Mouse (Mus musculus) layer of hippocampus, adult 9-10 months (tissue): ENCODE data around the gene Olfr1387.
"Not testable (repeated sequence)": the region's sequence is repeated elsewhere in the genome, so short reads cannot be mapped to it uniquely, and the experiment has no call there.

Source experiments
- DNase-seq: peaks from one replicate; pipeline ENCODE4 v3.0.0; 2022; ENCODE audit warnings: low spot score

Olfr1387 gene

DNA sequence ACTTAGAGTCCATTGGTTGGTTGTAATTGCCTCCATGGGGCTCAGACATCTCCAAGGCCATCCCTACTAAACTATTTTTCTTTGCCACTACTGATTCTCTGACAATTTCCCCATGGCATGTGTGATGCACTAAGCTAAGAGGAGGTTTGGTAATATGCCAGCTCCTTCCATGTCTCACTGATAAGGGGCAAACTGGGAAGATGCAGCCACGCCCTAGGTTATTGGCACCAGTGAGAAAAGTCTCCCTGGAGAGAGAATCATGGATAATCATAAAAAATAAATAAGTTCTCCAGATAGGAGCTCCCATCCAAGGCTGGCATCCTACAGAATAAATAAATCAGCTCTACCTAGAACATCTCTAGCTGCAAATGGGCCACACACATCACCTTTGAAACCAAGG, at the start of gene Olfr1387:
TSS of gene Olfr1387 (plus strand) at position 301 of the 400 bp plus-strand sequence.
- no peak for DNase-seq

GRCm38 (mm10) chr11:49406784-49407183, 48.4 kb upstream of the Olfr1387 start:
- no peak for DNase-seq

DNA sequence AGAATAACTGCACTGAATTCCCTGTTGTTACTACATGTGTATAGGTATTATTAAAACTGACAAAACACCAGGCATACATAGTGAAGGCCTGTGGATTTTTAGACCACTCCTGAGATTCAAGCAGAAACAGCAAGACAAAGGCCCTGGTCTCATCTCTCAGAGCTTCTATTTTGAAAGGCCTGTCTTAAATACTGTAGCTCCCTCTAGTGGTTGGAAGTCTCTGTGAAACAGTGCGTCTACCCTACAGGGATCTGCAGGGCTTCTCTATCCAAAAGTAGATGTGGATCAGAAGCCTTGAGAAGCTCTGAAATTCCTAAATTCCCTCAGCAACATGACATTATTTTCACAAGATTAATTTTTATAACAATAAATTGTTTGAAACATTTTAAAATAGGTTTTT, 44.6 kb upstream of the Olfr1387 start:
- no peak for DNase-seq

- no peak for DNase-seq
Observed at GRCm38 (mm10) chr11:49422767-49423166, 32.4 kb upstream of the Olfr1387 start, which contains the start of gene Olfr1389. Olfr1389 (plus strand) TSS chr11:49423067.

DNA sequence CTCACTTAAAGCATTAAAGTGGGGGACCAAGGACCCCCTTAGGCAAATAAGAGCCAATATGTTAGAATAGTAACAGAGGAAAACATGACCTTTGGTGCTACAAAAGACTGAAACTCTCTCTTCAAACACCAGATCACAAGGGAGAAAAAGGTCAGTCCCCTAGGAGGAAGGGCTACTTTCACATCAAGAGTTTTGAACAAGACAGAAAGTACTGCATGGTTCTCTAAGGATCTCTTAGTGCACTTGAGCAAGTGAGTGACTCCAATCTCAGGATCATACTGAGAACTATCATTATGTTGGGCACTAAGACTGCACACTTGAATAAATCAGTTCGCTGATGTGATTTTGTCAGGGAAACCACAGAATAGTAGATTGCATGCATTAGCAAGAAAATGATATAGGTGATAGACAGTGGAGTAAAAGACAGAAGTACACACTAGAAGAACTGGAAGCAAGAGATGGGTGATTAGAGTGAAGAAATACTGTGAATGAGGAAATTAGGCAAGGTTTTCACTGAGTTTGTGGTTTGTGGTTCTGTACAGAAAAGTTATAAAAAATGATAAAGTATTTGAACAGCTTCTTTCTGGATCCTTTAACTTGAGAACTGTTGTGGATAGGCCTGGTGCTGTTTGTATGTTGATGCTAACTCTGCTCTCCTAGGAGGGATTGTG, 29.8 kb upstream of the Olfr1387 start:
- DNase-seq = no peak

DNA sequence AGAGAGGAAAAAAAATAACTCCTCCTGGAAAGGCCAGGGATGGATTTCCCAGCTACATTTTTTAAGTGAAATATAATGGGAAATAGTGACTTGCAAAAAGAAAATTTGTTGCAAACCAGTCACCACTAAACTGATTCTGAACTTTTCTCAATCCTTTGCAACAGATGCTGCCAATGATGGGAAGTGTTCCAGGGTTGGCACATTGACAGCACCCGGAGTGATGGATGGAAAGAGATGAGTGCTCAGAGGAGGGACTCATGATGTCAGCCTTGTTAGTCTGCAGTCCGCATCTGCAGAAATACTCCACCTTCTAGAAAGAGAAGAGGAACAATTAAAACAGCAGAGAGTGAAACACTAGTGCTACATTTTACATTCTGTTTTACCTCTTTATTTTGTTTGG, 25.5 kb upstream of the Olfr1387 start:
- DNase-seq = peak; percentile 5

GRCm38 (mm10) chr11:49436411-49436810, 18.7 kb upstream of the Olfr1387 start, which contains the start of gene Olfr1388:
Olfr1388 (plus strand) TSS chr11:49436624.
- DNase-seq = no peak

GRCm38 (mm10) chr11:49464746-49465145, 9.6 kb downstream of the Olfr1387 start, which contains the start of gene Olfr1386:
Olfr1386 (plus strand) TSS chr11:49465046.
- DNase-seq = not testable (repeated sequence)

DNA sequence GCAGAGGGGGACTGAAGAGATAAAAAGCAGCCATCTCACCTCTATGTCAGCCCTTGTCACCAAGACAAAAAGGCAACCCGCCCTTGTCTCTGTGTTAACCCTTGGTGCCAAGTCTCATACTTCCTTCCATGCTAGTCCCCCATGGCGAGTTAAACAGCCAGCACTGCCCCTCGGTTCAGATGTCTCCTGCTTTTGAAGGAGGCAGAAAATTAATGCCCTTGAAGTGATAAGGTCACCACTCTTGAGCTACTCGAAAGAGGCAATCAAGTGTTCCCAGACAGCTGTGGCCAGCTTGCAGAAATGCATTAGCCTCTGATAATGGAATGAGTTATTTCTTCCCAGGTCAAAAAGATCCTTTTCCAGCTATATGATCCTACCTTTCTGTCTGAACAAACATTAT, 30.8 kb downstream of the Olfr1387 start:
- no peak for DNase-seq

DNA sequence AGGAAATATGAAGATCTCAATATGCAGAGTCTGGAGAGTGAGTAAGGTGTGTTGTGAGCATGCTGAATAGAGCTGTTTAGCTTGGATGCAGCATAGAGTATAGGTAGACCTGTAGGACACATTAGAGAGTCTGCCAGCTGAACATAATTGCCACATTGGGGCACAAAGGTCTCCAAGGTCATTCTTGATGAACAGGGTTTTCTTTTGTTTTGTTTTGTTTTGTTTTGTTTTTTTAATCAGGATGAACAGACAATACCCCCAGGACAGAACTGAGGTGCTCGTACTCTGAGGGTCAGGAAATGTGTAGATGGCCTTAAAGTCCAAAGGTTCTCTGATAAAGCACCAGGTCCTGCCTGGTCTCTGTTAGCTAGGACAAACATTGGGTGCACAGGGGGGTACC, 33.6 kb downstream of the Olfr1387 start, which contains the start of gene Olfr1385:
TSS of gene Olfr1385 (plus strand) at position 301 of the 400 bp plus-strand sequence.
- not testable (repeated sequence) for DNase-seq
